Mouse (Mus musculus) heart, adult 2 months (tissue): Measurements from ENCODE around the gene Gm5788. TPM values are rescaled to one million over a fixed set of nuclear protein-coding genes. Genes with fewer than 3 reads are reported as not detected.
"Not testable (repeated sequence)": the region's sequence is repeated elsewhere in the genome, so short reads cannot be mapped to it uniquely, and the experiment has no call there.

Experiments
- DNase-seq, 2 experiments: peaks; one replicate each; pipeline ENCODE4 v3.0.0; 2021
- H3K27ac ChIP-seq: fragments of 200-600 bp; 2 replicates; pipeline ENCODE4 v1.8.1; 2022
- H3K27me3 ChIP-seq: fragments of 200-500 bp; 2 replicates; pipeline ENCODE4 v1.6.1; 2012; ENCODE audit warnings: mild to moderate bottlenecking, low read length, inconsistent platforms, mixed read lengths; ENCODE audit not compliant: control insufficient read depth, insufficient read depth
- H3K36me3 ChIP-seq: fragments of 200-500 bp; 2 replicates; pipeline ENCODE4 v1.6.1; 2012; ENCODE audit warnings: low read length, inconsistent platforms; ENCODE audit not compliant: control insufficient read depth, insufficient read depth
- H3K4me1 ChIP-seq: fragments of 200-500 bp; 2 replicates; pipeline ENCODE4 v1.6.1; 2011; ENCODE audit warnings: low read length; ENCODE audit not compliant: control insufficient read depth, insufficient read depth
- H3K4me3 ChIP-seq: fragments of 200-600 bp; 2 replicates; pipeline ENCODE4 v1.8.1; 2022
- H3K79me2 ChIP-seq: fragments of 200-500 bp; replicated peaks from 2 replicates; pipeline ENCODE4 v1.6.1; 2012; ENCODE audit warnings: mild to moderate bottlenecking, inconsistent platforms, low read length, moderate library complexity, mixed read lengths; ENCODE audit not compliant: control insufficient read depth, insufficient read depth
- H3K9ac ChIP-seq: fragments of 200-500 bp; 2 replicates; pipeline ENCODE4 v1.6.1; 2012; ENCODE audit warnings: low read depth, mild to moderate bottlenecking, control low read depth, inconsistent platforms, low read length, mixed read lengths
- CTCF ChIP-seq: fragments of 200-600 bp; IDR thresholded peaks from 2 replicates; pipeline ENCODE4 v1.8.1; 2022; ENCODE audit warnings: antibody characterized with exemption, mild to moderate bottlenecking, moderate library complexity
- EP300 ChIP-seq: fragments of 200-500 bp; IDR thresholded peaks from 2 replicates; pipeline ENCODE4 v1.6.1; 2011; ENCODE audit warnings: low read depth, low read length, control low read depth; ENCODE audit not compliant: insufficient read depth
- POLR2A ChIP-seq: fragments of 200-500 bp; IDR thresholded peaks from 2 replicates; pipeline ENCODE4 v1.6.1; 2011; ENCODE audit warnings: mild to moderate bottlenecking, low read depth, low read length, control low read depth; ENCODE audit not compliant: insufficient read depth
- WGBS: fragments of 180-500 bp; shearing (Covaris S2); methylation state at CpG from one replicate; pipeline ENCODE4 v1.1.7; 2018; 5-methylcytosine and 5-hydroxymethylcytosine counted together
- intact Hi-C: fragments of 180-260 bp; cut with DNase I; formaldehyde crosslinking; loops from one replicate; pipeline ENCODE4 v1.15.1; 2025
- long read RNA-seq: library from polyadenylated mRNA; stranded (forward); transcript quantifications from one replicate; pipeline ENCODE4 v2.0.0, GENCODE M21; 2021
- polyA plus RNA-seq: library from polyadenylated mRNA; depleted of rRNA; stranded (reverse); fragments of >200 nt; gene quantifications from 2 replicates; pipeline ENCODE4 v1.2.3, GENCODE M21; 2012; rRNA removed
- total RNA-seq, 2 experiments: library from RNA; stranded (reverse); gene quantifications; 2 replicates each; pipeline ENCODE4 v1.2.3; 2021

The Gm5788 gene
- total RNA-seq, result not detected
- polyA plus RNA-seq, result not detected in 2 replicates
- long read RNA-seq, result 0 reads

GRCm38 (mm10) chr12:87494421-87494820 lies at the start of gene Gm5788:
Gene Gm5788 (plus strand): TSS chr12:87494721.
- intact Hi-C loops, H3K9ac ChIP-seq, H3K27me3 ChIP-seq, H3K4me1 ChIP-seq, H3K36me3 ChIP-seq, H3K4me3 ChIP-seq, DNase-seq, H3K79me2 ChIP-seq, H3K27ac ChIP-seq: not testable (repeated sequence)
- WGBS, result 80% methylated on average over 3 of the region's 3 CpGs

GRCm38 (mm10) chr12:87449456-87449855 lies 45.1 kb upstream of the Gm5788 start:
- DNase-seq, result no peak
- Histone ChIP-seq H3K36me3 (peaks cover 16% of the 10 kb centered on the region), H3K4me3 (no peak overlapping the region), H3K4me1 (no peaks in the 10 kb centered on the region), H3K27me3 (no peaks in the 10 kb centered on the region), H3K9ac (no peak overlapping the region), H3K79me2 (no peaks in the 10 kb centered on the region), H3K27ac (no peak overlapping the region)
- intact Hi-C loops, result no loop called here
- 85% methylated on average over 9 of the region's 9 CpGs for WGBS
- TF ChIP-seq CTCF (no peak), POLR2A (no peak), EP300 (no peak)

GRCm38 (mm10) chr12:87464678-87465297 lies 29.7 kb upstream of the Gm5788 start:
- Histone ChIP-seq H3K9ac (no peak overlapping the region), H3K27ac (no peak overlapping the region), H3K4me3 (no peak overlapping the region), H3K27me3 (no peaks in the 10 kb centered on the region), H3K4me1 (no peaks in the 10 kb centered on the region; the same call in 1 of the 2 replicates), H3K79me2 (no peaks in the 10 kb centered on the region; the same call in 1 of the 2 replicates), H3K36me3 (peaks cover 24% of the 10 kb centered on the region)
- no peak for DNase-seq
- 82% methylated on average over 6 of the region's 6 CpGs for WGBS
- intact Hi-C loops, result no loop called here
- TF ChIP-seq CTCF (no peak), EP300 (no peak), POLR2A (no peak)

GRCm38 (mm10) chr12:87470263-87471136 lies 24.0 kb upstream of the Gm5788 start:
- Histone ChIP-seq H3K9ac (no peak overlapping the region), H3K36me3 (peaks cover 28% of the 10 kb centered on the region), H3K4me1 (peaks cover 4% of the 10 kb centered on the region), H3K27me3 (no peaks in the 10 kb centered on the region), H3K4me3 (peak overlapping the region; percentile 87; the same call in 1 of the 2 replicates), H3K27ac (no peak overlapping the region), H3K79me2 (peaks cover 5% of the 10 kb centered on the region)
- DNase-seq, result no peak
- TF ChIP-seq CTCF (no peak), EP300 (no peak), POLR2A (no peak)
- 57% methylated on average over 7 of the region's 7 CpGs for WGBS
- intact Hi-C loops, result no loop called here

- Histone ChIP-seq H3K4me1 (peaks cover 4% of the 10 kb centered on the region), H3K9ac (peak overlapping the region; percentile 94), H3K79me2 (peaks cover 5% of the 10 kb centered on the region), H3K36me3 (peaks cover 23% of the 10 kb centered on the region), H3K27ac (peak overlapping the region; percentile 96), H3K27me3 (no peaks in the 10 kb centered on the region), H3K4me3 (peak overlapping the region; percentile 87)
- TF ChIP-seq EP300, result no peak
- TF ChIP-seq CTCF, result no peak
- TF ChIP-seq POLR2A, result no peak
- WGBS, result under 1% methylated on average over 19 of the region's 19 CpGs
- DNase-seq, result no peak
- intact Hi-C loops, result no loop called here
These were observed 23.0 kb upstream of the Gm5788 start for GRCm38 (mm10) chr12:87471421-87471963.
